Mouse (Mus musculus): ENCODE results near the gene Zfp948.
"Not testable (repeated sequence)": the region's sequence is repeated elsewhere in the genome, so short reads cannot be mapped to it uniquely, and the experiment has no call there.

- TF ChIP-seq CTCF (conservative IDR thresholded peaks at IDR 0.05 in 1 of 2, IDR thresholded peaks at IDR 0.05 in 1 of 2; ENCODE audit: low read depth in 2 of 2, low read length in 2 of 2); MEF2A (IDR thresholded peaks at IDR 0.05; ENCODE audit: borderline replicate concordance, low read depth, low read length); POLR2A (IDR thresholded peaks at IDR 0.05; ENCODE audit: low read depth, low read length); EP300 (IDR thresholded peaks at IDR 0.05; ENCODE audit: low read length); SMC3 (IDR thresholded peaks at IDR 0.05; ENCODE audit: low read depth, low read length); TCF12 (IDR thresholded peaks at IDR 0.05; ENCODE audit: low read depth, low read length); MXI1 (IDR thresholded peaks at IDR 0.05; ENCODE audit: low read depth, low read length); ZC3H11A (IDR thresholded peaks at IDR 0.05; ENCODE audit: low read depth, low read length); CHD2 (IDR thresholded peaks at IDR 0.05; ENCODE audit: low read length); NRF1 (IDR thresholded peaks at IDR 0.05; ENCODE audit: low read depth, low read length); MAX (IDR thresholded peaks at IDR 0.05; ENCODE audit: low read length); POLR2AphosphoS2 (IDR thresholded peaks at IDR 0.05; ENCODE audit: low read depth, low read length); USF2 (conservative IDR thresholded peaks at IDR 0.05; ENCODE audit: low read depth, low read length); TBP (conservative IDR thresholded peaks at IDR 0.05; ENCODE audit: low read depth, low read length): not testable (repeated sequence)
Observed at GRCm38 (mm10) chr17:21635758-21636157, 69.0 kb downstream of the Zfp948 start.
